Mouse (Mus musculus): Measurements from ENCODE around the gene Zbtb42. TPM values are rescaled to one million over a fixed set of nuclear protein-coding genes. Genes with fewer than 3 reads are reported as not detected.

The Zbtb42 gene
- polyA plus RNA-seq, 1 experiment from 2014 or later = 9.8 TPM

DNA sequence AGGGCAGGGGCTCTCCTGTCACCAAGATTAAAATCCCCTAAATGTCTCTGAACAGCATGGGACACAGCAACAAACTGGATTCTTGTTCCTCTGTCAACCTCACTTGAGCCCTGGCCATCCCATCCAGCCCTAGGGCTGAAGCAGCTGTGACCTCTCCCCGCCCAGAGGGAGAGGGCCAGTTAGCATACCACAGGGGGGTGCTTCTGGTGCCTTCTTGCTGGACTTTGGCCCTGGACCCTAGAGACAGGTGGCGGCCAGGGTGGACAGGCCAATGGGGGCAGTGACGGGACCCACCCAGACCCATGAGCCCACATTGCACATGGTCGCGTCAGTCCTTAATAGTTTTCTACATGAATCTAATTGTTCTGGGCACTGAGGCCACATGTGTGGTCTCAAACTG, 24.6 kb upstream of the Zbtb42 start:
- H3K27me3 ChIP-seq (replicated peaks; ENCODE audit: control insufficient read depth, insufficient read depth, low read length) = no peaks in the 10 kb centered on the region
- H3K4me2 ChIP-seq (ENCODE audit: low read length) = no peak overlapping the region
- H3K4me1 ChIP-seq (replicated peaks; ENCODE audit: control insufficient read depth, insufficient read depth, low read length) = 0 out of 2 replicates have a peak, but pooled peaks cover 8% of the 10 kb centered on the region
- 80% methylated on average over 5 of the region's 5 CpGs for WGBS
- ATAC-seq (replicated peaks; ENCODE audit: low FRiP score, low TSS enrichment, low read depth) (no peak), DNase-seq (ENCODE audit: low spot score) (no peak)
- peaks cover 83% of the 10 kb centered on the region for H3K36me3 ChIP-seq (ENCODE audit: control insufficient read depth, insufficient read depth, low read length)
- H3K9me3 ChIP-seq (ENCODE audit: control insufficient read depth, low read length) = no peaks in the 10 kb centered on the region
- no peak overlapping the region for H3K4me3 ChIP-seq (ENCODE audit: low read depth, low read length)
- no peak overlapping the region for H3K9ac ChIP-seq (ENCODE audit: low read length)
- no peak overlapping the region for H3K27ac ChIP-seq (ENCODE audit: low read depth)

DNA sequence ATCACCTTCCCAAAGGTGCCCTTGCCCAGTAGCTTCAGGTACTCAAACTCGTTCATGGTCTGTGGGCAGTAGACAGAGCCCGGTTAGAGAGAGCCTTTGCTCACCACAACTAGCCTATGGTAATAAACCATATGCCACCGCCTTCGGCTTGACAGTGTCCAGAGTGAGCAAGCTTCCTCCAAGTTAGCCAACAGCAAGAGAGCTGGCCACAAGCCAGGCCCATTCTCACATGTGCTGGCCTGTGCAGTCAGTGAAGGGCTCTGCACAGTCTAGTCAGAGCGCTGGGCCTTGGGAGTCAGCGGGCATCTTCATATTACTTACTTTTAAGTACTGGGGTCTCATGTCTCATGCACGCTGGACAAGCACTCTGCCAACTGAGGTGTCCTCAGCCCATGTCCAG, 20.0 kb upstream of the Zbtb42 start:
- no peak overlapping the region for H3K27ac ChIP-seq (ENCODE audit: low read depth)
- no peak overlapping the region for H3K9ac ChIP-seq (ENCODE audit: low read length)
- ATAC-seq (replicated peaks; ENCODE audit: low FRiP score, low TSS enrichment, low read depth) (no peak), DNase-seq (ENCODE audit: low spot score) (no peak)
- WGBS = 89% methylated on average over 7 of the region's 7 CpGs
- H3K4me2 ChIP-seq (ENCODE audit: low read length) = no peak overlapping the region
- no peaks in the 10 kb centered on the region for H3K9me3 ChIP-seq (ENCODE audit: control insufficient read depth, low read length)
- no peak overlapping the region for H3K4me3 ChIP-seq (ENCODE audit: low read depth, low read length)
- H3K27me3 ChIP-seq (replicated peaks; ENCODE audit: control insufficient read depth, insufficient read depth, low read length) = no peaks in the 10 kb centered on the region
- H3K36me3 ChIP-seq (ENCODE audit: control insufficient read depth, insufficient read depth, low read length) = peaks cover 89% of the 10 kb centered on the region
- H3K4me1 ChIP-seq (replicated peaks; ENCODE audit: control insufficient read depth, insufficient read depth, low read length) = peaks cover 40% of the 10 kb centered on the region

DNA sequence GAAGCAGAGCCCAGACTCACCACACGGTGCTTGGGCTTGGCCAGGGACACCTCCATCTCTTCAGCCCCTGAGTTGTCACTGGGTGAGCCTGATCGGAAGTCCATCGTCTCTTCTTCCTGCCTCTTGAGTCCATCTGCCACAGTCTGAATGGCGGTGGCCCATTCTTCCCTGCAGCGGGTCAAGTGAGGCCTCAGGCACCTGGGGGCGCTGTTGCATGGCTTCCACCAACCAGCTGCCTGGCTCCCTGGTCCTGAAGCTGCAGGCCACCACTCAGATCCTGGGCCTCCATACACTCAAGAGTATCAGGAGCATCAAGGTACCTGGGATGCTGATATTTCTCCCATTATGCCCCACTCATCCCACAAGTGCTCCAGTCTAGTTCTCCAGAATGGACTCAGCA, 19.5 kb upstream of the Zbtb42 start:
- no peak overlapping the region for H3K4me3 ChIP-seq (ENCODE audit: low read depth, low read length)
- WGBS = 85% methylated on average over 6 of the region's 6 CpGs
- peaks cover 89% of the 10 kb centered on the region for H3K36me3 ChIP-seq (ENCODE audit: control insufficient read depth, insufficient read depth, low read length)
- H3K27me3 ChIP-seq (replicated peaks; ENCODE audit: control insufficient read depth, insufficient read depth, low read length) = no peaks in the 10 kb centered on the region
- no peaks in the 10 kb centered on the region for H3K9me3 ChIP-seq (ENCODE audit: control insufficient read depth, low read length)
- no peak for DNase-seq (ENCODE audit: low spot score)
- peaks cover 43% of the 10 kb centered on the region for H3K4me1 ChIP-seq (replicated peaks; ENCODE audit: control insufficient read depth, insufficient read depth, low read length)
- no peak overlapping the region for H3K9ac ChIP-seq (ENCODE audit: low read length)
- H3K27ac ChIP-seq (ENCODE audit: low read depth) = no peak overlapping the region
- no peak for ATAC-seq (replicated peaks; ENCODE audit: low FRiP score, low TSS enrichment, low read depth)
- H3K4me2 ChIP-seq (ENCODE audit: low read length) = no peak overlapping the region

DNA sequence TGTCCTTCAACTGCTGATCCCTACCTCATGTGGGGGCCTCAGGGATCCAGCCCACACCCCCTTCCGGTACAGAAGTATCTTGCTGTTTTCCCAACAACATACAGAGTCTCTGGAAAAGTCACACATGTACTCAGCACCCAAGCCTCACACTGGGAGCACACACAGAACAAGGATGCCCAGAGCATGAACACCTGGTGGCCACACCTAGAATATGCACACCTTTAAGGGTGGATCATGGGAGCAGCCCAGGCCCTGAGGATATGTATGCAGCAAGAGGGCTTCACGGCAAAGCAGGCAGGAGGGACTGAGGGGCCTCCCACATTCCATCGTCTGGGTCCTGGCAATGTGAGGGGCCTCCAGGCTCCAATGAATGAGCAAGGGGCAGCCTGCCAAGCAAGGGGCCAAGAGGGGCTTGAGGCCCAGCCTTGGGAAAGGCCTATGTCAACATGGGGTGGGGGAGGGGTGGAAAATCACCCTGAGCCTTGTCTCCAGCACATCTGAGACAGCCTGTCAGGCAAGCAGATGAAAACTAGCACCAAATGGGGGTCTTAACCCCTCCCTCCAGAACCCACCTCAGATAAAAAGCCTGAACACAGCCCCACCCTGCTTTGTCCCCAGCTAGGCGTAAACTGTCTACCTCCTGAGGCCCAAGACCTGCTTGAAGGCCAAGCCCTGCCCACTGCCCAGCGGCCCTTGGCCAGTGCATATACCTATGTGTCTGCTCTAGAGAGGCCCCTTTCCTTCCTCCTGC, 17.9 kb upstream of the Zbtb42 start:
- DNase-seq (ENCODE audit: low spot score) = peak; percentile 92
- no peaks in the 10 kb centered on the region for H3K27me3 ChIP-seq (replicated peaks; ENCODE audit: control insufficient read depth, insufficient read depth, low read length)
- H3K27ac ChIP-seq (ENCODE audit: low read depth) = peak overlapping the region; percentile 88
- peak; percentile 84 for ATAC-seq (replicated peaks; ENCODE audit: low FRiP score, low TSS enrichment, low read depth)
- H3K9me3 ChIP-seq (ENCODE audit: control insufficient read depth, low read length) = no peaks in the 10 kb centered on the region
- no peak overlapping the region for H3K4me3 ChIP-seq (ENCODE audit: low read depth, low read length)
- peak overlapping the region; percentile 34 for H3K4me2 ChIP-seq (ENCODE audit: low read length)
- H3K9ac ChIP-seq (ENCODE audit: low read length) = peak overlapping the region; percentile 34
- WGBS = 20% methylated on average over 5 of the region's 5 CpGs
- H3K4me1 ChIP-seq (replicated peaks; ENCODE audit: control insufficient read depth, insufficient read depth, low read length) = peaks cover 46% of the 10 kb centered on the region
- peaks cover 86% of the 10 kb centered on the region for H3K36me3 ChIP-seq (ENCODE audit: control insufficient read depth, insufficient read depth, low read length)

DNA sequence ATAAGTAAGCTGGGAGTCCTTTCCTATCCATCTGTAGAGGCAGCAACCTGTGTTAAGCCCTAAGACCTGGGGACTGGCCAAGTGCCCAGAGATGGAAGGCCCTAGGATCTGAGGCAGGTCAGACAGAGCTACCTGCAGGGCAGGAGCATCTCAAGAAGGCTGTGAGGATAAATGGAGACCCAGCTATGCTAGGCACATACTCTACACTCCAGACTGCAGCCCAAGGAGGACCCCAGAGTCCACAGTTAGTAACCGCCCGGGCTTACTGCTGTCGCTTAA, 17.4 kb upstream of the Zbtb42 start:
- Histone ChIP-seq H3K4me3 (ENCODE audit: low read depth, low read length) (no peak overlapping the region), H3K36me3 (ENCODE audit: control insufficient read depth, insufficient read depth, low read length) (peaks cover 86% of the 10 kb centered on the region), H3K4me2 (ENCODE audit: low read length) (peak overlapping the region; percentile 34), H3K4me1 (replicated peaks; ENCODE audit: control insufficient read depth, insufficient read depth, low read length) (peaks cover 51% of the 10 kb centered on the region), H3K27ac (ENCODE audit: low read depth) (peak overlapping the region; percentile 88), H3K9ac (ENCODE audit: low read length) (peak overlapping the region; percentile 34), H3K9me3 (ENCODE audit: control insufficient read depth, low read length) (no peaks in the 10 kb centered on the region), H3K27me3 (replicated peaks; ENCODE audit: control insufficient read depth, insufficient read depth, low read length) (no peaks in the 10 kb centered on the region)
- ATAC-seq (replicated peaks; ENCODE audit: low FRiP score, low TSS enrichment, low read depth) (no peak), DNase-seq (ENCODE audit: low spot score) (no peak)
- 89% methylated on average over 3 of the region's 3 CpGs for WGBS

DNA sequence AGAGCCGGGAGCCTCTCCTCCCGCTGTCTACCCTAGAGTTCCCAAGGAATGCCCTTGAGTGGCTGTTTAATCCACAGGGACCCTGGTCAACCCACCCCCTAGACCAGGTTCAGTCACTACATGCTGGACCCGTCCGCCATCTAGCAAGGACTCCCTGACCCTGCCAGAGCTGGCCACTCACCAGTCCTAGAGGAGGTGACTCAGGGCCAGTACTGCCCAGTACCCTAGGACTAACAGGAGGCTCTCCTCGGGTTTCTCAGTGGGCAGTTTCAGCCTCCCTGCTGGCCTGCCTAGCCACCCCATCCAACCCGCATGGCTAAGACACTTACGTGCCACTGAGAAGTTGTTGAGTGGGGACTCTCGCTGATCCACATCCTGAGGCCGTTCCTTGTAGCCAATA, 16.8 kb upstream of the Zbtb42 start:
- Histone ChIP-seq H3K9me3 (ENCODE audit: control insufficient read depth, low read length) (no peaks in the 10 kb centered on the region), H3K9ac (ENCODE audit: low read length) (0 out of 2 replicates have a peak overlapping the region, but pooled peaks have one; percentile 7), H3K36me3 (ENCODE audit: control insufficient read depth, insufficient read depth, low read length) (peaks cover 85% of the 10 kb centered on the region), H3K27ac (ENCODE audit: low read depth) (peak overlapping the region; percentile 88), H3K4me3 (ENCODE audit: low read depth, low read length) (no peak overlapping the region), H3K4me1 (replicated peaks; ENCODE audit: control insufficient read depth, insufficient read depth, low read length) (peaks cover 51% of the 10 kb centered on the region), H3K4me2 (ENCODE audit: low read length) (no peak overlapping the region), H3K27me3 (replicated peaks; ENCODE audit: control insufficient read depth, insufficient read depth, low read length) (no peaks in the 10 kb centered on the region)
- 84% methylated on average over 9 of the region's 9 CpGs for WGBS
- ATAC-seq (replicated peaks; ENCODE audit: low FRiP score, low TSS enrichment, low read depth) (no peak), DNase-seq (ENCODE audit: low spot score) (no peak)

DNA sequence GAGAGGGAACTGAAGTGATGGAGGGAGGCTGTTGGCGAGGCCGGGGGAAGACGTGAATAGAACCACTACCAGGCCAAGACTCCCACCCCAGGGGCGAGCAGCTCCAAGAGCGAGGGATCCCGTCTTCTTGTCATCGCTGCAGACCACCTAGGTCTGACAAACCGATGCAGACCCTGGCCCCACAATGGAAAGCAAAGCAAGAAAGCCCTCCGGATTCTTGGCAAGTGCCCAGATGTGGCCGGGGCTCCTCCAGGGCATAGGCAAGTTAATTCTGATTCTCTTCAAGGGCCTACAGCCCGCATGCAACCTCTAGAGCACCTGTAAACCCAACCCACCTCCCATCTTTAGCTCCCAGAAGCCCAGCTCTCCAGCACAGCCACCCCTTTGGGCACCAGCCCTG, 15.3 kb upstream of the Zbtb42 start:
- no peak overlapping the region for H3K4me2 ChIP-seq (ENCODE audit: low read length)
- H3K9me3 ChIP-seq (ENCODE audit: control insufficient read depth, low read length) = no peaks in the 10 kb centered on the region
- H3K27me3 ChIP-seq (replicated peaks; ENCODE audit: control insufficient read depth, insufficient read depth, low read length) = no peaks in the 10 kb centered on the region
- peaks cover 51% of the 10 kb centered on the region for H3K4me1 ChIP-seq (replicated peaks; ENCODE audit: control insufficient read depth, insufficient read depth, low read length)
- H3K9ac ChIP-seq (ENCODE audit: low read length) = no peak overlapping the region
- ATAC-seq (replicated peaks; ENCODE audit: low FRiP score, low TSS enrichment, low read depth) (no peak), DNase-seq (ENCODE audit: low spot score) (no peak)
- H3K36me3 ChIP-seq (ENCODE audit: control insufficient read depth, insufficient read depth, low read length) = peaks cover 85% of the 10 kb centered on the region
- no peak overlapping the region for H3K4me3 ChIP-seq (ENCODE audit: low read depth, low read length)
- WGBS = 87% methylated on average over 11 of the region's 11 CpGs
- H3K27ac ChIP-seq (ENCODE audit: low read depth) = no peak overlapping the region

DNA sequence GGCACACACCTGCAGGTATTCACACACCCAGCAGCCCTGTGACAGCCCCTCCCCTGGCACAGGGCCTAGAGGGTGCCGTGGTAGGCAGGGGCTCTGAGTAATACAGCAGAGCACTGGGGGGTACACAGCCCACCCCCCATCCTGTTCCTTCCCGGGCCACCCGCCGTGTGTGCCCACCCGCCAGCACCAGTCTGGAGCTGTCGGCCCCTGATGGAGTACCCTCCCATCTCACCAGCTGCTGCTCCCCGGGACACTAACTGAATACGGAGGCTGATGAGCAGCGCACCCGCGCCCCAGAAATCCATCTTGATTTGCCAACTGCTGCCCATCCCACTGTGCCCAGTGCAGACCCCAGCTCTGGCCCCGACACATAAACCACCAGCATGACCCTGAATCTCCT, 14.9 kb upstream of the Zbtb42 start:
- ATAC-seq (replicated peaks; ENCODE audit: low FRiP score, low TSS enrichment, low read depth) = no peak
- H3K4me2 ChIP-seq (ENCODE audit: low read length) = no peak overlapping the region
- no peak overlapping the region; the same call in 1 of the 2 replicates for H3K27ac ChIP-seq (ENCODE audit: low read depth)
- H3K36me3 ChIP-seq (ENCODE audit: control insufficient read depth, insufficient read depth, low read length) = peaks cover 85% of the 10 kb centered on the region
- H3K4me1 ChIP-seq (replicated peaks; ENCODE audit: control insufficient read depth, insufficient read depth, low read length) = peaks cover 51% of the 10 kb centered on the region
- no peaks in the 10 kb centered on the region for H3K27me3 ChIP-seq (replicated peaks; ENCODE audit: control insufficient read depth, insufficient read depth, low read length)
- H3K4me3 ChIP-seq (ENCODE audit: low read depth, low read length) = no peak overlapping the region
- WGBS = 87% methylated on average over 12 of the region's 12 CpGs
- DNase-seq (ENCODE audit: low spot score) = no peak
- no peaks in the 10 kb centered on the region for H3K9me3 ChIP-seq (ENCODE audit: control insufficient read depth, low read length)
- H3K9ac ChIP-seq (ENCODE audit: low read length) = no peak overlapping the region

DNA sequence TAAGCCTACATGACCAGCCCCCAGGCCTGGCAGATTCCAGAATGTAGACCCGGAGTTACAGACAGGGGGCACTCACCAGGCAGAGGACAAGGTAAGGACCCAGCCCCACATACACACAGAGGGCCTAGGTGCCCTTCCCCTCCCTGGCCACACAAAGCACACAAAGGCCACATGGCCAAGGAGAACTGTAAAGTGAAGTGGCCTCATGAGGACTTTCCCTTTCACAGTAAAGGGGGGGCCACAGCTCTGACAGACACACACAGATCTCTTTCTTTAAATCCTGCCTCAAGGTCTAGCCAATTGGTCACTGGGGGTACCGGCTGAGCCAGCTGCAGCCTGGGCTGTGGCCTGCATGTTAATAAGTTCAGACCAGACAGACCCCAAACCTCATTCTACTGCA, 14.5 kb upstream of the Zbtb42 start:
- H3K4me2 ChIP-seq (ENCODE audit: low read length) = no peak overlapping the region
- H3K36me3 ChIP-seq (ENCODE audit: control insufficient read depth, insufficient read depth, low read length) = peaks cover 85% of the 10 kb centered on the region
- WGBS = 53% methylated on average over 2 of the region's 2 CpGs

More for the DNA sequence above, 14.5 kb upstream of the Zbtb42 start:
- Histone ChIP-seq H3K9me3 (ENCODE audit: control insufficient read depth, low read length) (no peaks in the 10 kb centered on the region), H3K27me3 (replicated peaks; ENCODE audit: control insufficient read depth, insufficient read depth, low read length) (no peaks in the 10 kb centered on the region), H3K4me1 (replicated peaks; ENCODE audit: control insufficient read depth, insufficient read depth, low read length) (peaks cover 51% of the 10 kb centered on the region), H3K4me3 (ENCODE audit: low read depth, low read length) (no peak overlapping the region), H3K9ac (ENCODE audit: low read length) (no peak overlapping the region), H3K27ac (ENCODE audit: low read depth) (no peak overlapping the region; the same call in 1 of the 2 replicates)
- no peak for DNase-seq (ENCODE audit: low spot score)
- no peak for ATAC-seq (replicated peaks; ENCODE audit: low FRiP score, low TSS enrichment, low read depth)
